Mouse (Mus musculus) intestine, embryonic 14.5 days (tissue): ENCODE data around the gene Sema3g. TPM values are rescaled to one million over a fixed set of nuclear protein-coding genes. Genes with fewer than 3 reads are reported as not detected.

Experiments
- ATAC-seq: fragments of 200-750 bp; cut with Nextera tagmentation; replicated peaks from 2 replicates; pipeline ENCODE4 v1.8.0; 2017; ENCODE audit warnings: low read depth, moderate number of reproducible peaks, moderate TSS enrichment, moderate library complexity; ENCODE audit not compliant: low FRiP score, low TSS enrichment
- DNase-seq: peaks from one replicate; pipeline ENCODE4 v3.0.0-alpha.2; 2018; ENCODE audit warnings: low spot score
- H3K27ac ChIP-seq: fragments of 300-500 bp; sonication (generic); 2 replicates; pipeline ENCODE4 v1.5.1; 2014; ENCODE audit warnings: low read depth, mild to moderate bottlenecking, control low read depth
- H3K27me3 ChIP-seq: fragments of 300-500 bp; sonication (generic); replicated peaks from 2 replicates; pipeline ENCODE4 v1.6.1; 2014; ENCODE audit warnings: low read length, control low read depth; ENCODE audit not compliant: control insufficient read depth, insufficient read depth
- H3K36me3 ChIP-seq: fragments of 300-500 bp; sonication (generic); 2 replicates; pipeline ENCODE4 v1.6.1; 2014; ENCODE audit warnings: low read length, control low read depth; ENCODE audit not compliant: control insufficient read depth, insufficient read depth
- H3K4me1 ChIP-seq: fragments of 300-500 bp; sonication (generic); replicated peaks from 2 replicates; pipeline ENCODE4 v1.6.1; 2014; ENCODE audit warnings: low read length, control low read depth, mixed read lengths; ENCODE audit not compliant: control insufficient read depth, insufficient read depth
- H3K4me2 ChIP-seq: fragments of 300-500 bp; sonication (generic); 2 replicates; pipeline ENCODE4 v1.6.1; 2014; ENCODE audit warnings: low read length
- H3K4me3 ChIP-seq: fragments of 300-500 bp; sonication (generic); 2 replicates; pipeline ENCODE4 v1.5.1; 2014; ENCODE audit warnings: low read depth, low read length, control low read depth, mixed read lengths
- H3K9ac ChIP-seq: fragments of 300-500 bp; sonication (generic); 2 replicates; pipeline ENCODE4 v1.6.1; 2014; ENCODE audit warnings: mild to moderate bottlenecking, low read length
- H3K9me3 ChIP-seq: fragments of 300-500 bp; sonication (generic); 2 replicates; pipeline ENCODE4 v1.6.1; 2016; ENCODE audit warnings: low read length, control low read depth; ENCODE audit not compliant: control insufficient read depth
- WGBS: fragments of 180-500 bp; shearing (Covaris S2); extraction: QIAGEN DNeasy Blood & Tissue Kit; methylation state at CpG from one replicate; pipeline ENCODE4 v1.1.7; 2014; 5-methylcytosine and 5-hydroxymethylcytosine counted together
- polyA plus RNA-seq: library from polyadenylated mRNA; unstranded; fragments of >200 nt; fragmentation: Nextera tagmentation; extraction: Ambion mirVana; gene quantifications from 2 replicates; pipeline ENCODE4 v1.2.1, GENCODE M21; 2014

Gene Sema3g
- polyA plus RNA-seq, 1 experiment from 2014 or later = 0.55 TPM

DNA sequence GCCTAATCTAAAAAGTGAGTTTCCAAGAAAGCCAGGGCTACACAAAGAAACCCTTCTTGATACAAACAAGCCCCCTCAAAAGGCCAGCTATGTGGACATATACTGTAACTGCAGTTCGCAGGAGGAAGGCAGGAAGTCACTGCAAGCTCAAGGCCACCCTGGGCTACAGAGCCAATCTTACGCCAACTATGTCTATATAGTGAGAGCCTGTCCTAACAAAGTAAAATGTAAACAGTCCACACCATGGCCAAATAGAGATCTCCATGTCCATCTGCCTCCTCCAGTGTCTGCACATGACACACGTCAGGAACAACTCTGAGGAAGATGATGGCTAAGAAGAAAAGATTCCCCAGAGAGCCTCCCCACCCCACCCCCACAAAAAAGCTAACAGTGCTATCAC is 17.6 kb upstream of the Sema3g start:
- DNase-seq = no peak
- H3K36me3 ChIP-seq = peaks cover 86% of the 10 kb centered on the region
- ATAC-seq = no peak
- no peaks in the 10 kb centered on the region for H3K27me3 ChIP-seq
- peaks cover 7% of the 10 kb centered on the region for H3K4me1 ChIP-seq
- no peak overlapping the region for H3K4me3 ChIP-seq
- 81% methylated on average over 3 of the region's 3 CpGs for WGBS
- H3K9me3 ChIP-seq = no peaks in the 10 kb centered on the region
- no peak overlapping the region for H3K27ac ChIP-seq
- H3K4me2 ChIP-seq = no peak overlapping the region
- no peak overlapping the region for H3K9ac ChIP-seq

DNA sequence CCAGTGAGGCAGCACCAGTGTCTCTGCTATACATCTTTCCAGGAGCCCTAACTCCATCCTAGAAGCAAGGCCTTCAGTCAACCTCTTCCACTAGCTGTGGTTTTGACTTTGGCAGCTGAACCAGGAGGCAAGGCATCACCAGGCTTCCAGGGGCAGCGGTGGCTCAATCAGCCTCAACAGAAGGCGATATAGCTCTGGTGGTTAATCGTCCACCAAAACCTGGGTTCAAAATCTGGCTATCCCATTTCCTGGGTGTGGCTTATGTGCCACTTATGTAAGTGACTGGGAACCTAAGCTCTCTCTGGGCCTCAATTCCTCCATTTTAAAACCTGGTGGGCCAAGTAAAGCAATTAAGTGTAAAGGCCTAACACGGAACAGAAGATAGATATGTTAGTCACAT is 12.8 kb upstream of the Sema3g start:
- 59% methylated on average over 4 of the region's 4 CpGs for WGBS
- no peak for DNase-seq
- Histone ChIP-seq H3K4me1 (peaks cover 12% of the 10 kb centered on the region), H3K4me2 (peak overlapping the region; percentile 73), H3K9ac (peak overlapping the region; percentile 97), H3K27me3 (no peaks in the 10 kb centered on the region), H3K27ac (peak overlapping the region; percentile 78), H3K36me3 (peaks cover 46% of the 10 kb centered on the region), H3K9me3 (no peaks in the 10 kb centered on the region), H3K4me3 (peak overlapping the region; percentile 78)
- ATAC-seq = no peak

DNA sequence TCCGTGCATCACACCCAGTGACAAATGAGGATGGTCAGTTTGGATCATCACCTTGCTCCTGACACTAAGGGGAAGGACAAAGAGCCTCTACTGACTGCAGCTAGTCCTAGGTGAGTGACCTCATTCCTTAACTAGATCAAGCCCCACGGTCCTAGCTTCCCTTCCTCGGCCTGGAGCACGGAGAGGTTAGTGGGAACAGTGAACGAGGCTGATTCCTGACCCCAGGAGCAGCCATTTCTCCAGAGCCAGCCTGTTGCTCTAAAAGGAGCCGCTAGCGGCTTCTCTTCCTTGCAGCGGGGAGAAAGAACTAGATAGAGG is 12.5 kb upstream of the Sema3g start:
- 11% methylated on average over 8 of the region's 8 CpGs for WGBS
- Histone ChIP-seq H3K27ac (peak overlapping the region; percentile 78), H3K4me2 (peak overlapping the region; percentile 73), H3K4me3 (peak overlapping the region; percentile 78), H3K9me3 (no peaks in the 10 kb centered on the region), H3K9ac (peak overlapping the region; percentile 97), H3K27me3 (no peaks in the 10 kb centered on the region), H3K36me3 (peaks cover 42% of the 10 kb centered on the region), H3K4me1 (peaks cover 12% of the 10 kb centered on the region)
- ATAC-seq = 0 out of 2 replicates have a peak, but pooled peaks have one; percentile 7
- DNase-seq = no peak

DNA sequence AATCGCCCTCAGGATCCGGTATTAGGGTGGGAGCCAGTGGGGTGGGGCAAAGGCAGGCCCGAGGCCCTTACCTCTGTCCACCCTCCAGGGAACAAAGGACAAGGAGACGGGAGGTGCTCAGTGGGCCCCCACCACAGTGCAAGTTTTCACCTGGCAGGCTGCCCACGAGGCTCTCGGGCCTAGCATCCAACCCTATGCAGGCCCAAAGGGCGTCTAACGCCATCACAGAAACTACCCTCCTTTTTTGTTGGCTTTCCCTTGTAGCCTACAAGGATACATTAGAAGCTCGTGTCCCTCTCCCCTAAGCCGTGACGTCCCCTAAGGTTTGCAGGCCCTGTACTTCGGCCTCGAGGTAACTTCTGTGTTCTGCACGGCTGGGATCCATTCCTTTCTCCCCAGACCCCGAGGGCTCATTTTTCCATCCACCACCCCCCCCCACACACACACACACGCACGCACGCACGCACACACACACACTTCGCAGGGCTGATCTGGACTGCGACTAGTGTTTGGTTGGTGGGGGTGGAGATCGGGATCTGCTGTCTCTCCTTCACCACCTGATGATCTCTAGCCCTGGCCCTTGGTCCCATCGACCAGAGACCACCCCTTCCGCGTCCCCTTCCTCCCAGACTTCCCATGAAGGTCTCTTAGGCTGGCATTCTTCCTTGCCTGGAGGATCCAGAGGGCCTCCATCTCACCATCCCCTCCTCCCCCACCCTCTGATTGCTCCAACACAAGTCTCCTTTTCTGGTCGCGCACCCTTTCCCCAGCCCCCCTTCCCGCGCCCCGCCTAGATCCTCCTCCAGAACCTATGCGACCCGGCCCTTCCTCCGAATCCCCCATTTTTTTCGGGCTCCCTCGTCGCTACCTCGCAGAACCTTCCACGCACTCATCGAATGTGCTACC is 11.8 kb upstream of the Sema3g start:
- WGBS = under 1% methylated on average over 39 of the region's 39 CpGs
- peak; percentile 80 for DNase-seq
- peaks cover 12% of the 10 kb centered on the region for H3K4me1 ChIP-seq

DNA sequence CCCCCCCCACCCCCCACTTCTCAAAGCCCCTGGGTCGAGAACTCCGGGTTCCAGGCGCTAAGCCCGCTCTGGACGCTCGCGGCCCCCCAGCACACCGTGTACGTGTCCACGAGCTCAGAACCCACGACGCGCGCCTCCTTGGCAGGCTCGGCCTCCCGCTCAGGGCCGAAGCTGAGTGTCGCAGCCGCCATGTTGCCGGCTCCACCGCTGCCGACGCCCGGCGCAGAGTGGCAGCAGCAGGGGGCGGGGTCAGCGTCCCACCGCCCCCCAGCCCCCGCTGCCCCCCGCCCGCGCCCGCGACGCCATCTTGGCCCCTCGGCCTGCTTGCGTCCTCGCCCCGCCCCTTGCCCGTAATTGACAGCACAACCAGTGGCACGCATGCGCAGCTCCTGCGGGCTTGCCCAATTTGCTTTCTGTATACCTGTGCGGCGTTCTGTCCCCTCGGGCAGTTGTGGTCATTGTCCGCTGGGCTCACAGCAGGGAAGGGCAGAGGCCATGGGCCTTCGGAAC is 11.1 kb upstream of the Sema3g start:
- no peaks in the 10 kb centered on the region for H3K27me3 ChIP-seq
- H3K4me2 ChIP-seq = peak overlapping the region; percentile 73
- peak; percentile 71 for ATAC-seq
- DNase-seq = peak; percentile 94
- H3K9ac ChIP-seq = peak overlapping the region; percentile 97
- H3K9me3 ChIP-seq = no peaks in the 10 kb centered on the region
- peaks cover 12% of the 10 kb centered on the region for H3K4me1 ChIP-seq
- H3K27ac ChIP-seq = peak overlapping the region; percentile 78
- peak overlapping the region; percentile 78 for H3K4me3 ChIP-seq
- 1% methylated on average over 47 of the region's 48 CpGs for WGBS
- peaks cover 29% of the 10 kb centered on the region for H3K36me3 ChIP-seq

More for the DNA sequence above, 11.8 kb upstream of the Sema3g start:
- Histone ChIP-seq H3K27me3 (no peaks in the 10 kb centered on the region), H3K9ac (peak overlapping the region; percentile 97), H3K4me3 (peak overlapping the region; percentile 78), H3K27ac (peak overlapping the region; percentile 78), H3K4me2 (peak overlapping the region; percentile 73), H3K9me3 (no peaks in the 10 kb centered on the region), H3K36me3 (peaks cover 36% of the 10 kb centered on the region)
- peak; percentile 63 for ATAC-seq

DNA sequence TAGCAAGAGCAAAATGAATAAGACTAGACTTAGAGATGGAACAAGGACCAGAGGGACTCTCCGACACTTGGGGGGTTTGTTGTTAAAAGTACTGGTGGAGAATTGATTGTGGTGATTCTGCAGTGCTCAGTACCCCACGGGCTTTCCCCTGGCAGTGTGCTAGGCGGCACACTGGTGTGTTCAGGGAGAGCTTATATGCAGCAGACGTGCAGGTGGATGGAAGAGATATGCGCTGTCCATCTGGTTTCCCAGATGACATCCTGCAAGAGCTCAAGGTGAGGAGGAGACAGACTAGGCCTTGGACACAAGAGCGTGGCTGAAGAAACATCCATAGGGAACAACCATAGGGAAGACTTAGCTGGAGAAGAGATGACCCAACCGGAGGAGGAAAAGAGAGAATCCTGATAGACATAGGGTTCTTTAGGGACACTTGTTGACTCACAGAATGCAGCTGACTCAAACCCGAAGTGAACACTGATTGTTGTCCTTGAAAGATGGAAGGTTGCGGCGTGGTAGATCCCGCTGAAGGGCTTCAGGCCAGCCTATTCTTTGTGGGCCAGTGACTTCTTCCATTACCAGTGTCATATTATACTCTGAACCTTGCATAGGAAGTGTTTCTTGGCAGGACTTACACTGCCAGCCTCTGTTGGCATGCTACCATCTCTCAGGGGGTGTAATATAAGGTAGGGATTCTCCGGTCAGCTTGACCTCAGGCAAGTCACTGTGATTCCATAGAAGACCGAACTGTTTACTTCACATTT is 10.4 kb upstream of the Sema3g start:
- Histone ChIP-seq H3K27me3 (no peaks in the 10 kb centered on the region), H3K4me2 (peak overlapping the region; percentile 73), H3K4me1 (peaks cover 12% of the 10 kb centered on the region), H3K9ac (peak overlapping the region; percentile 97), H3K36me3 (peaks cover 22% of the 10 kb centered on the region), H3K9me3 (no peaks in the 10 kb centered on the region), H3K27ac (no peak overlapping the region), H3K4me3 (peak overlapping the region; percentile 78)
- no peak for DNase-seq
- 0 out of 2 replicates have a peak, but pooled peaks have one; percentile 6 for ATAC-seq
- WGBS = 78% methylated on average over 13 of the region's 13 CpGs

DNA sequence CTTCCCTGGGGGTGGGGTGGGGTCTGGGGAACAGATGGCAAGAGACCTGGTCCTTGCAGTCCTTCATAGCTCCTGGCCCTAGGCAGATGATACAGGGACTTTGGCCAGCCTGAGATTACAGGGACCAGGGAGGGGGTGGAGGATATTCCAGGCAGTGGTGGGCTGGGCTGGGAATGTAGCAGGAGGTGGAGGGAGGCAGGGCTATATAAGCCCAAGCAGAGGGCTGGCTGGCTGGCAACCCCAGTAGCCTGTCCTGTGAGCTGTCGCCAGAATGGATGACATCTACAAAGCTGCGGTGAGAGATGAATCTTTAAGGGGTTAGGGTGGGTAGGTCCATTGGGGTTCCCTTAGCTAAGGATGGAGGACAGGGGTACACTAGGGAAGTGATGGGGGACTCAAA is 9.6 kb upstream of the Sema3g start, which contains the start of gene Tnnc1:
Gene Tnnc1, plus strand, starts transcription at position 229 of the 400 bp plus-strand sequence.
- Histone ChIP-seq H3K27ac (no peak within 1 kb of the TSS), H3K4me1 (peaks cover 12% of the 10 kb centered on the region), H3K27me3 (no peaks in the 10 kb centered on the region), H3K9me3 (no peaks in the 10 kb centered on the region), H3K9ac (no peak within 1 kb of the TSS; the same call in 1 of the 2 replicates), H3K4me3 (peak within 1 kb of the TSS; percentile 78; the same call in 1 of the 2 replicates), H3K4me2 (peak within 1 kb of the TSS; percentile 73), H3K36me3 (peaks cover 13% of the 10 kb centered on the region)
- ATAC-seq = no peak
- DNase-seq = no peak
- WGBS = 56% methylated on average over 2 of the region's 2 CpGs

DNA sequence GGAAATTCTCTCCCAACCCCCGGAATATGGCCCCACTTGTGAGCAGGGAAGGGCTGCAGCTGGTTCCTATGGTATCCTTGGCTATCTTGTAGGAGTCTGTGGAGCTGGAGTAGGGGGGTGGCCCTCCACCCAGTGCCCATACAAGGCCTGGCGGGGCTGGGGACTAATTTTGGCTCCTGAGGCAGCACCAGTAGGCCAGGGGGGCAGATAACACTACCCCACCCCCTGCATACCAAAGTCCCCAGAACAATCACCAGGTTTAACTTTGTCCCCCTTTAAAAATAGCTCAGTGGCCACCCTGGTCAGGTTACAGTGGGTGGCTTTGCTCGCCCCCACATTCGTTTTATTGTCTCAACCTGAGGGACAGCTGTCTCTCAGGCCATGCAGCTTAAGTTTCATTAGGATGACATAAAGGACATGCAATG is 8.5 kb upstream of the Sema3g start:
- no peak for DNase-seq
- H3K4me1 ChIP-seq = peaks cover 12% of the 10 kb centered on the region
- no peak overlapping the region for H3K4me2 ChIP-seq
- H3K9ac ChIP-seq = no peak overlapping the region
- H3K27ac ChIP-seq = no peak overlapping the region
- WGBS = 75% methylated on average over 4 of the region's 4 CpGs
- H3K36me3 ChIP-seq = peaks cover 3% of the 10 kb centered on the region
- no peaks in the 10 kb centered on the region for H3K9me3 ChIP-seq
- no peak overlapping the region for H3K4me3 ChIP-seq
- no peak for ATAC-seq
- H3K27me3 ChIP-seq = no peaks in the 10 kb centered on the region
